Mouse (Mus musculus) kidney, postnatal 0 days (tissue): Measurements from ENCODE around the gene Ttc7b. TPM values are rescaled to one million over a fixed set of nuclear protein-coding genes. Genes with fewer than 3 reads are reported as not detected.

Source experiments
- ATAC-seq: fragments of 200-750 bp; cut with Nextera tagmentation; replicated peaks from 2 replicates; pipeline ENCODE4 v1.8.0; 2017; ENCODE audit warnings: low read depth, moderate number of reproducible peaks, moderate TSS enrichment, moderate library complexity; ENCODE audit not compliant: low FRiP score
- DNase-seq: peaks from one replicate; pipeline ENCODE4 v3.0.0-alpha.2; 2016; ENCODE audit warnings: low spot score
- H3K27ac ChIP-seq: fragments of 300-500 bp; sonication (generic); 2 replicates; pipeline ENCODE4 v1.5.1; 2014; ENCODE audit warnings: mild to moderate bottlenecking
- H3K27me3 ChIP-seq: fragments of 300-500 bp; sonication (generic); 2 replicates; pipeline ENCODE4 v1.6.1; 2014; ENCODE audit warnings: low read length, mixed read lengths; ENCODE audit not compliant: insufficient read depth
- H3K36me3 ChIP-seq: fragments of 300-500 bp; sonication (generic); 2 replicates; pipeline ENCODE4 v1.6.1; 2014; ENCODE audit warnings: low read length, mixed read lengths; ENCODE audit not compliant: insufficient read depth
- H3K4me1 ChIP-seq: fragments of 300-500 bp; sonication (generic); replicated peaks from 2 replicates; pipeline ENCODE4 v1.6.1; 2014; ENCODE audit warnings: antibody characterized with exemption, low read length, mixed read lengths; ENCODE audit not compliant: insufficient read depth
- H3K4me2 ChIP-seq: fragments of 300-500 bp; sonication (generic); 2 replicates; pipeline ENCODE4 v1.6.1; 2014; ENCODE audit warnings: mild to moderate bottlenecking, low read length, moderate library complexity, mixed read lengths
- H3K4me3 ChIP-seq: fragments of 300-500 bp; sonication (generic); replicated peaks from 2 replicates; pipeline ENCODE4 v1.5.1; 2014; ENCODE audit warnings: low read depth, low read length
- H3K9ac ChIP-seq: fragments of 300-500 bp; sonication (generic); 2 replicates; pipeline ENCODE4 v1.6.1; 2014; ENCODE audit warnings: low read depth, low read length
- H3K9me3 ChIP-seq: fragments of 300-500 bp; sonication (generic); replicated peaks from 2 replicates; pipeline ENCODE4 v1.6.1; 2016; ENCODE audit warnings: low read length, inconsistent platforms, mixed read lengths
- CTCF ChIP-seq: IDR thresholded peaks from 2 replicates; pipeline ENCODE4 v1.5.1; 2016; ENCODE audit warnings: antibody characterized with exemption, low read depth, mild to moderate bottlenecking, moderate library complexity
- WGBS: fragments of 180-500 bp; shearing (Covaris S2); extraction: QIAGEN DNeasy Blood & Tissue Kit; methylation state at CpG from one replicate; pipeline ENCODE4 v1.1.7; 2014; 5-methylcytosine and 5-hydroxymethylcytosine counted together
- polyA plus RNA-seq: library from polyadenylated mRNA; unstranded; fragments of >200 nt; fragmentation: Nextera tagmentation; extraction: Ambion mirVana; gene quantifications from 2 replicates; pipeline ENCODE4 v1.2.1, GENCODE M21; 2015

The Ttc7b gene
- polyA plus RNA-seq, 1 experiment from 2014 or later: 6.1 TPM

GRCm38 (mm10) chr12:100405512-100406030 is 115.1 kb downstream of the Ttc7b start:
- peaks cover 16% of the 10 kb centered on the region; the same call in 1 of the 2 replicates for H3K36me3 ChIP-seq
- H3K27ac ChIP-seq: no peak overlapping the region
- DNase-seq: no peak
- TF ChIP-seq CTCF: no peak
- H3K9me3 ChIP-seq: no peaks in the 10 kb centered on the region
- no peak overlapping the region for H3K9ac ChIP-seq
- 84% methylated on average over 8 of the region's 8 CpGs for WGBS
- no peak for ATAC-seq
- H3K4me2 ChIP-seq: no peak overlapping the region
- H3K4me1 ChIP-seq: no peaks in the 10 kb centered on the region
- H3K4me3 ChIP-seq: no peak overlapping the region
- H3K27me3 ChIP-seq: no peaks in the 10 kb centered on the region

DNA sequence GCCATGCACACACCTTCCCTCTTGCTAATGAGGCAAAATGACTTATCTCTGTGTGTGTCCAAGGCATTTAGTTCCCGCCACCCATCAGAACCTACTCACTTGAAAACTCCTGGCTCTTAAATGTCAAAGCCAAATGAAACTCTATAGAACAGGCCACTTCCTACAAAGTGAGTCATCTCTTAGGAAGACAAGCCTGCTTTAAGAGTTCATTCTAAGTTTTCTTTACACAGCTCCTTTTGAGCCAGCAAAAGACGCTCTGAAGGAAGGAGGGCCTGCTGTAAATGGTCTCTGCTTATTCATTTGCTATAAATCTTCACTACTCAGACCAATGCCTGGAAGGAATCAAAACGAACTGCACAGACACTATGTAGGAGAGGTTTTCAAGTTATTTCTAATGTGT is 116.2 kb downstream of the Ttc7b start:
- Histone ChIP-seq H3K4me1 (no peaks in the 10 kb centered on the region), H3K27me3 (no peaks in the 10 kb centered on the region), H3K4me3 (no peak overlapping the region), H3K4me2 (no peak overlapping the region), H3K9ac (no peak overlapping the region), H3K27ac (no peak overlapping the region), H3K9me3 (no peaks in the 10 kb centered on the region), H3K36me3 (peaks cover 16% of the 10 kb centered on the region; the same call in 1 of the 2 replicates)
- 47% methylated on average over 3 of the region's 3 CpGs for WGBS
- ATAC-seq: no peak
- no peak for TF ChIP-seq CTCF
- peak; percentile 29 for DNase-seq

DNA sequence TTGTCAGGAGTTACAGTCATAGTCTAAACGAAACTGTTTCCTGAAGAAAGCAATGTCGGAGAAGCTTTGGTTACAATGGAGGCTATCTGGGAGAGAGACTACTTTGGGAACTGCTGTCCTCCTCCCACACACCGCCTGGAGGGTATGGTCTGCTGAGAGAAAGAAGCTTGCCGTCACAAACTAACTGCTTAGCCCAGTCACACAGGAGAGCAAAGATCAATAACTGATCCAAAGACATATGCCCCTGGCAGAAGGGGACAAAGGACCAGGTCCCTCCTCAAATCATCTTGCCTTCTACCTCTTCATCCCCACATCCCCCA is 117.7 kb downstream of the Ttc7b start:
- 72% methylated on average over 4 of the region's 4 CpGs for WGBS
- Histone ChIP-seq H3K27ac (no peak overlapping the region), H3K4me2 (no peak overlapping the region), H3K4me3 (no peak overlapping the region), H3K27me3 (no peaks in the 10 kb centered on the region), H3K36me3 (peaks cover 19% of the 10 kb centered on the region; the same call in 1 of the 2 replicates), H3K9me3 (no peaks in the 10 kb centered on the region), H3K9ac (no peak overlapping the region), H3K4me1 (no peaks in the 10 kb centered on the region)
- ATAC-seq (no peak), DNase-seq (no peak)
- TF ChIP-seq CTCF: no peak

DNA sequence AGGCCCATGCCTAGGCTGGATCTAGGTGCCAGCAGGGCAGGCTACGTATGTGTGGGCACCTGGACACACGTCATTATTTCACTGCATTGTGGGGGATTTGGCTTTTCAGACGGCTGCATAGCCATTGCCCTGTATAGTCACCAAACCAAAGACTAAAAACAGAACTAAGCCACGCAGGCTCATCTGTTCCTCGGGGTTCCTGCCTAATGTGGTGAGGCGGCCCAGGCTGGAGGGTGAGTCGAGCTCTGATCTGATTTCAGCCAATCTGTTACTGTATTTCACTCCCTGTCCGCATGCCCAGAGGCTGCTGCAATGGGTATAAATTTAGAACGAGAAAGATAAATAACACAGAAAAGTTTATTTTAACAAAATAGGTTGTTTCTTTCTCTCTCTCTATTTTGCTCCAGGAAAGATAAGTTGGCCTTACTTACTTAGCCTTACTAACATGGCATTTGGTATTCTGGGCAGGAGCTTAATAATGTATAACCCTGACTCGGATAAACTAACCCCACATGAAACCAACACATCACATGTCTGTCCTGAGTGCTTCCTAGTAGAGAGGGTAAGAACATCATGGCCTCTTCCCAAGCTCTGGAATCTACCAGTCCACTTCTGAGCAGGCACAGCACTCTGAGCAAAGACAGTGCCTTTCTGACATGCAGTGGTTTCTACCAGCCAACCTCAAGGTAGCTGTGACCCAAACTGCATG is 118.2 kb downstream of the Ttc7b start:
- 83% methylated on average over 10 of the region's 10 CpGs for WGBS
- Histone ChIP-seq H3K4me1 (no peaks in the 10 kb centered on the region), H3K36me3 (peaks cover 19% of the 10 kb centered on the region; the same call in 1 of the 2 replicates), H3K27ac (no peak overlapping the region), H3K4me3 (no peak overlapping the region), H3K9ac (no peak overlapping the region), H3K9me3 (no peaks in the 10 kb centered on the region), H3K27me3 (no peaks in the 10 kb centered on the region), H3K4me2 (no peak overlapping the region)
- no peak for TF ChIP-seq CTCF
- DNase-seq (no peak), ATAC-seq (no peak)

- Histone ChIP-seq H3K27ac (no peak overlapping the region), H3K36me3 (peaks cover 19% of the 10 kb centered on the region; the same call in 1 of the 2 replicates), H3K9me3 (no peaks in the 10 kb centered on the region), H3K4me2 (no peak overlapping the region), H3K27me3 (no peaks in the 10 kb centered on the region), H3K4me3 (no peak overlapping the region), H3K4me1 (no peaks in the 10 kb centered on the region), H3K9ac (no peak overlapping the region)
- no peak for TF ChIP-seq CTCF
- DNase-seq (no peak), ATAC-seq (0 out of 2 replicates have a peak, but pooled peaks have one; percentile 30)
- WGBS: 94% methylated on average over 3 of the region's 3 CpGs
Measured at GRCm38 (mm10) chr12:100400119-100400518, 120.5 kb downstream of the Ttc7b start.

DNA sequence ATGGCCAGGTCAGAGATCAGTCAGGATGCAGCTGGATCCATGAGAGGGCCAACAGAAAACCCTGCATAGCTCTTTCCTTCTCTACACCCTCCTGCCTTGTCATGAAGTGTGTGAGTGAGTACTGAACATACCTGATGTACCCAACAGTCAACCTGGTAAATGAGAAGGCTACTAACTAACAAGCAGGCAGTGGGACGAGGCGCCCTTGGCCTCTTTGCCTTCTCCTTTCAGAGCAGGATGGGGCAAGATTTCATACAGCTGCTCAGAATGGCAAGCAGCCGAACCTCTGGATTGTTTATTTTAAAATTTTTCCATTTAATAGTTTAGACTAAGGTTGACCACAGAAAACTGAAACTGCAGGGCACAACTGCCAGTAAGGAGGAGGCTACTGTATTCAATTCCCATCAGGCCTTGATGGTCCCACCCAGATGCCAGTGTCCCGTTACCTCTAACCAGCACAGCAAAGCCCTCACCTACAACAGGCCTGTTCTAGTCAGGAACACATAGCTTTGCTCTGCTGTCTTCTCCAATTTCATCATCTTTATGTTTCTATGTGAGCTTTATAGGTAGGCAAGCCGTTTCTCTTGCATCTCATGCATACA is 121.4 kb downstream of the Ttc7b start:
- no peak for TF ChIP-seq CTCF
- peaks cover 23% of the 10 kb centered on the region; the same call in 1 of the 2 replicates for H3K36me3 ChIP-seq
- no peaks in the 10 kb centered on the region for H3K27me3 ChIP-seq
- no peak overlapping the region for H3K27ac ChIP-seq
- H3K9ac ChIP-seq: no peak overlapping the region
- H3K4me1 ChIP-seq: no peaks in the 10 kb centered on the region
- H3K4me3 ChIP-seq: no peak overlapping the region
- ATAC-seq (no peak), DNase-seq (no peak)
- H3K4me2 ChIP-seq: no peak overlapping the region
- WGBS: 79% methylated on average over 5 of the region's 5 CpGs
- H3K9me3 ChIP-seq: no peaks in the 10 kb centered on the region
